Mouse (Mus musculus) WW6 (cell line): ENCODE results near the gene Anapc15-ps.

ENCODE experiments used
- DNase-seq: peaks from one replicate; pipeline ENCODE4 v3.0.0-alpha.2; 2013; ENCODE audit warnings: low read depth, low spot score

Anapc15-ps gene

GRCm38 (mm10) chr10:95691347-95691746 is 18.1 kb upstream of the Anapc15-ps start:
- DNase-seq = no peak

- peak; percentile 55 for DNase-seq
Measured at GRCm38 (mm10) chr10:95689833-95690232, 16.6 kb upstream of the Anapc15-ps start.

GRCm38 (mm10) chr10:95689058-95689457 is 15.8 kb upstream of the Anapc15-ps start:
- no peak for DNase-seq

- DNase-seq = no peak
Measured at GRCm38 (mm10) chr10:95687558-95688141, 14.4 kb upstream of the Anapc15-ps start.

GRCm38 (mm10) chr10:95686041-95686440 is 12.8 kb upstream of the Anapc15-ps start:
- no peak for DNase-seq

- DNase-seq = peak; percentile 61
Measured at GRCm38 (mm10) chr10:95684782-95685555, 11.7 kb upstream of the Anapc15-ps start.

- DNase-seq = no peak
Measured at GRCm38 (mm10) chr10:95684250-95684649, 11.0 kb upstream of the Anapc15-ps start.

- DNase-seq = no peak
Measured at GRCm38 (mm10) chr10:95683735-95684134, 10.5 kb upstream of the Anapc15-ps start.

GRCm38 (mm10) chr10:95682964-95683363 is 9.7 kb upstream of the Anapc15-ps start:
- no peak for DNase-seq

- no peak for DNase-seq
Measured at GRCm38 (mm10) chr10:95682091-95682740, 9.0 kb upstream of the Anapc15-ps start.

GRCm38 (mm10) chr10:95681481-95681880 is 8.2 kb upstream of the Anapc15-ps start:
- no peak for DNase-seq

GRCm38 (mm10) chr10:95681058-95681440 is 7.8 kb upstream of the Anapc15-ps start:
- peak; percentile 42 for DNase-seq

GRCm38 (mm10) chr10:95680153-95681057 is 7.2 kb upstream of the Anapc15-ps start:
- DNase-seq = no peak

GRCm38 (mm10) chr10:95679131-95679530 is 5.9 kb upstream of the Anapc15-ps start:
- DNase-seq = no peak

- no peak for DNase-seq
Measured at GRCm38 (mm10) chr10:95678661-95679060, 5.4 kb upstream of the Anapc15-ps start.

GRCm38 (mm10) chr10:95678241-95678640 is 5.0 kb upstream of the Anapc15-ps start:
- DNase-seq = no peak

- no peak for DNase-seq
Measured at GRCm38 (mm10) chr10:95677356-95678109, 4.3 kb upstream of the Anapc15-ps start.

GRCm38 (mm10) chr10:95676991-95677355 is 3.7 kb upstream of the Anapc15-ps start:
- no peak for DNase-seq

- no peak for DNase-seq
Measured at GRCm38 (mm10) chr10:95676387-95676786, 3.1 kb upstream of the Anapc15-ps start.

- DNase-seq = no peak
Measured at GRCm38 (mm10) chr10:95670781-95671780, 2.2 kb downstream of the Anapc15-ps start.
